Mouse (Mus musculus) erythroblast, embryonic 14.5 days (primary cell): ENCODE results near the gene Slc25a45. TPM values are rescaled to one million over a fixed set of nuclear protein-coding genes. Genes with fewer than 3 reads are reported as not detected.
A peak's percentile ranks its signal among the peaks of the same experiment; 100 is the strongest.

ENCODE experiments used
- H3K27me3 ChIP-seq: 2 replicates; pipeline ENCODE4 v1.6.1; 2012; ENCODE audit warnings: inconsistent platforms; ENCODE audit not compliant: control insufficient read depth
- H3K36me3 ChIP-seq: 2 replicates; pipeline ENCODE4 v1.6.1; 2012; ENCODE audit warnings: mild to moderate bottlenecking, inconsistent platforms; ENCODE audit not compliant: control insufficient read depth
- H3K4me1 ChIP-seq: 2 replicates; pipeline ENCODE4 v1.6.1; 2012; ENCODE audit warnings: inconsistent platforms; ENCODE audit not compliant: control insufficient read depth
- H3K4me3 ChIP-seq: replicated peaks from 2 replicates; pipeline ENCODE3; 2012; ENCODE audit warnings: moderate library complexity, mild to moderate bottlenecking, inconsistent platforms
- H3K9me3 ChIP-seq: 2 replicates; pipeline ENCODE4 v1.6.1; 2012; ENCODE audit warnings: low read length, inconsistent platforms, mixed read lengths; ENCODE audit not compliant: control insufficient read depth
- GATA1 ChIP-seq: IDR thresholded peaks from 2 replicates; pipeline ENCODE4 v1.6.1; 2012; ENCODE audit warnings: low read length, inconsistent platforms, mixed read lengths
- TAL1 ChIP-seq: IDR thresholded peaks from 3 replicates; pipeline ENCODE4 v1.6.1; 2012; ENCODE audit warnings: low read length, inconsistent platforms, mixed read lengths
- polyA plus RNA-seq: library from polyadenylated mRNA; stranded (reverse); fragments of >175 nt; gene quantifications from 2 replicates; pipeline ENCODE4 v1.2.3, GENCODE M21; 2012

Gene Slc25a45
- polyA plus RNA-seq, 1 experiment, result not detected

GRCm38 (mm10) chr19:5844831-5845318 is 32.7 kb upstream of the Slc25a45 start:
- peaks cover 95% of the 10 kb centered on the region for H3K4me1 ChIP-seq

GRCm38 (mm10) chr19:5845319-5846135 is 32.1 kb upstream of the Slc25a45 start:
- no peaks in the 10 kb centered on the region for H3K27me3 ChIP-seq
- peak overlapping the region; percentile 67 for H3K4me3 ChIP-seq
- peaks cover 20% of the 10 kb centered on the region for H3K36me3 ChIP-seq
- H3K4me1 ChIP-seq, result peaks cover 99% of the 10 kb centered on the region
- H3K9me3 ChIP-seq, result no peaks in the 10 kb centered on the region
- TF ChIP-seq GATA1 (no peak), TAL1 (no peak)

More at GRCm38 (mm10) chr19:5844831-5845318, 32.7 kb upstream of the Slc25a45 start:
- H3K4me3 ChIP-seq, result peak overlapping the region; percentile 67
- no peaks in the 10 kb centered on the region for H3K9me3 ChIP-seq
- H3K27me3 ChIP-seq, result no peaks in the 10 kb centered on the region
- TF ChIP-seq GATA1 (no peak), TAL1 (no peak)
- H3K36me3 ChIP-seq, result peaks cover 20% of the 10 kb centered on the region

- peak overlapping the region; percentile 67 for H3K4me3 ChIP-seq
- peaks cover 99% of the 10 kb centered on the region for H3K4me1 ChIP-seq
- no peak for TF ChIP-seq TAL1
- TF ChIP-seq GATA1, result no peak
- H3K36me3 ChIP-seq, result peaks cover 20% of the 10 kb centered on the region
- no peaks in the 10 kb centered on the region for H3K27me3 ChIP-seq
- no peaks in the 10 kb centered on the region for H3K9me3 ChIP-seq
Measured at GRCm38 (mm10) chr19:5846154-5846553, 31.5 kb upstream of the Slc25a45 start.

- no peak for TF ChIP-seq GATA1
- TF ChIP-seq TAL1, result no peak
- H3K4me1 ChIP-seq, result peaks cover 99% of the 10 kb centered on the region
- H3K4me3 ChIP-seq, result peak overlapping the region; percentile 67
- no peaks in the 10 kb centered on the region for H3K27me3 ChIP-seq
- peaks cover 21% of the 10 kb centered on the region for H3K36me3 ChIP-seq
- no peaks in the 10 kb centered on the region for H3K9me3 ChIP-seq
Measured at GRCm38 (mm10) chr19:5846557-5847305, 30.9 kb upstream of the Slc25a45 start.

DNA sequence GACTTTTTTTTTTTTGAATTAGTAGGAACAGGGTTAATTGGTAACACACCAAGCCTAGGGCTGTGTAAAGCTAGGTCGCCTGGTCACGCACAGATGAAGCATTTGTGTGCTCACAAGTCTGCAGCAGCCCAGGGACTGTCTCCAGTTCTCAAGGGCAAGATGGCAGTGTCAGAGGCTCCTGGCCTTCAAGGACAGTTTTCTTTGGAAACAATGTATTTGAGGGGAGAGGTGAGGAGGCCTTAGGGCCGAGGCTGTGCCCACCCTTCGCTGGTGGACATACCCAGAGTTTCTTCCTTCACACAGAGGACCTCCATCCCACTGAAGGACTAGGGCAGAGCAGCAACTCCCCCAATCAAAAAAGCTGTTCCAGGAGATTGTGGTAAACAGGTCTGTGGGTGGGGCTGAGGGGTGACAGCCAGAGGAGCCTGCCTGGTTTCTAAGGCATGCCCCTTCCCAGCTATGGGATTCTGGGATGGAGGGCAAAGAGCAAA is 30.3 kb upstream of the Slc25a45 start:
- Histone ChIP-seq H3K9me3 (no peaks in the 10 kb centered on the region), H3K4me1 (peaks cover 99% of the 10 kb centered on the region), H3K4me3 (peak overlapping the region; percentile 67), H3K27me3 (no peaks in the 10 kb centered on the region), H3K36me3 (peaks cover 23% of the 10 kb centered on the region)
- TF ChIP-seq GATA1 (no peak), TAL1 (no peak)

- peak overlapping the region; percentile 67 for H3K4me3 ChIP-seq
- H3K36me3 ChIP-seq, result peaks cover 28% of the 10 kb centered on the region
- peaks cover 97% of the 10 kb centered on the region for H3K4me1 ChIP-seq
- TF ChIP-seq TAL1 (peak; percentile 36; the same call in 1 of the 3 replicates), GATA1 (peak; percentile 26; the same call in 1 of the 2 replicates)
- H3K27me3 ChIP-seq, result no peaks in the 10 kb centered on the region
- no peaks in the 10 kb centered on the region for H3K9me3 ChIP-seq
Measured at GRCm38 (mm10) chr19:5848032-5848825, 29.4 kb upstream of the Slc25a45 start.

GRCm38 (mm10) chr19:5848826-5849672 is 28.6 kb upstream of the Slc25a45 start:
- Histone ChIP-seq H3K36me3 (peaks cover 22% of the 10 kb centered on the region), H3K9me3 (no peaks in the 10 kb centered on the region), H3K4me1 (peaks cover 89% of the 10 kb centered on the region), H3K4me3 (peak overlapping the region; percentile 67), H3K27me3 (no peaks in the 10 kb centered on the region)
- TF ChIP-seq TAL1, result no peak
- TF ChIP-seq GATA1, result peak; percentile 59; the same call in 1 of the 2 replicates
